8 mouse cellular contexts compared by ENCODE assay signal in genomic region chr3:116835770-116836680, GRCm38 (mm10). TPM values are rescaled to one million over a fixed set of nuclear protein-coding genes. Genes with fewer than 3 reads are reported as not detected.
DNase-seq lines count a peak whose midpoint lies in the region; ATAC-seq and TF ChIP-seq lines count a peak whose summit lies in the region.

No protein-coding gene starts in this region.

- DNase-seq in A20 (ENCODE audit: low read depth, low spot score), result peak; percentile 91
- DNase-seq in liver, adult 2 months (ENCODE audit: extremely low read depth, low read depth, low spot score), result peak; percentile 79
- peak; percentile 93 for DNase-seq in splenic B cell, adult 2 months (ENCODE audit: low read depth, low spot score)

- no peaks in the 10 kb centered on the region for H3K4me1 ChIP-seq in bone marrow macrophage, adult 2 months (ENCODE audit: control insufficient read depth, insufficient read depth, low read length)
- H3K4me1 ChIP-seq in embryonic fibroblast, embryonic 13.5 days (ENCODE audit: control insufficient read depth, insufficient read depth, low read length), result no peaks in the 10 kb centered on the region
- no peaks in the 10 kb centered on the region for H3K4me1 ChIP-seq in heart, embryonic 11.5 days (ENCODE audit: control insufficient read depth, insufficient read depth, low read length)
- H3K4me1 ChIP-seq in kidney, embryonic 16.5 days (ENCODE audit: insufficient read depth, low read length), result peaks cover 5% of the 10 kb centered on the region; the same call in 1 of the 2 replicates
- H3K4me1 ChIP-seq in liver, adult 2 months (ENCODE audit: control insufficient read depth, insufficient read depth, low read length), result no peaks in the 10 kb centered on the region

- H3ac ChIP-seq in myocyte (ENCODE audit: control insufficient read depth, insufficient read length), result no peak overlapping the region

- peak overlapping the region; percentile 71 for H3K9ac ChIP-seq in heart, embryonic 11.5 days (ENCODE audit: low read depth, low read length)
- peak overlapping the region; percentile 69 for H3K9ac ChIP-seq in kidney, embryonic 16.5 days (replicated peaks; ENCODE audit: low read length)
- peak overlapping the region; percentile 35; the same call in 1 of the 2 replicates for H3K9ac ChIP-seq in liver, adult 2 months (ENCODE audit: low read depth, low read length)

- H3K4me3 ChIP-seq in bone marrow macrophage, adult 2 months (ENCODE audit: insufficient read depth, low read length), result peak overlapping the region; percentile 33
- H3K4me3 ChIP-seq in embryonic fibroblast, embryonic 13.5 days (ENCODE audit: insufficient read depth, low read length), result peak overlapping the region; percentile 28; the same call in 1 of the 2 replicates
- H3K4me3 ChIP-seq in heart, embryonic 11.5 days (ENCODE audit: low read depth, low read length), result peak overlapping the region; percentile 40
- H3K4me3 ChIP-seq in kidney, embryonic 16.5 days (ENCODE audit: low read length), result peak overlapping the region; percentile 47
- H3K4me3 ChIP-seq in liver, adult 2 months (ENCODE audit: insufficient read depth, low read depth, low read length), result no peak overlapping the region
- no peak overlapping the region for H3K4me3 ChIP-seq in myocyte

- H3K27me3 ChIP-seq in heart, embryonic 11.5 days (ENCODE audit: control insufficient read depth, insufficient read depth, low read length), result no peaks in the 10 kb centered on the region
- H3K27me3 ChIP-seq in kidney, embryonic 16.5 days (ENCODE audit: insufficient read depth, low read length), result no peaks in the 10 kb centered on the region
- H3K27me3 ChIP-seq in liver, adult 2 months (ENCODE audit: control insufficient read depth, insufficient read depth, low read length), result no peaks in the 10 kb centered on the region
- no peaks in the 10 kb centered on the region for H3K27me3 ChIP-seq in myocyte (ENCODE audit: control insufficient read depth, insufficient read depth, insufficient read length)
- no peaks in the 10 kb centered on the region for H3K27me3 ChIP-seq in splenic B cell, adult 2 months (ENCODE audit: control insufficient read depth, insufficient read depth, low read length, poor library complexity, severe bottlenecking)

- no peaks in the 10 kb centered on the region for H3K79me2 ChIP-seq in liver, adult 2 months (ENCODE audit: control insufficient read depth, insufficient read depth, low read length)
- no peaks in the 10 kb centered on the region for H3K79me2 ChIP-seq in myocyte (ENCODE audit: control insufficient read depth, insufficient read depth)

- WGBS in heart, embryonic 11.5 days (ENCODE audit: insufficient replicate concordance), result 21% methylated on average over 21 of the region's 21 CpGs
- 23% methylated on average over 21 of the region's 21 CpGs for WGBS in kidney, embryonic 16.5 days
- 29% methylated on average over 21 of the region's 21 CpGs for WGBS in liver, adult 2 months

- TF ChIP-seq CTCF in bone marrow macrophage, adult 2 months (IDR thresholded peaks at IDR 0.05; ENCODE audit: low read depth, low read length), result peak; percentile 33; the same call in 1 of the 2 replicates
- TF ChIP-seq CTCF in embryonic fibroblast, embryonic 13.5 days (IDR thresholded peaks at IDR 0.05; ENCODE audit: borderline replicate concordance, insufficient read depth, low read length), result peak; percentile 49; the same call in 1 of the 2 replicates
- TF ChIP-seq CTCF in liver, adult 2 months (IDR thresholded peaks at IDR 0.05; ENCODE audit: low read depth, low read length), result peak; percentile 68

- no peaks in the 10 kb centered on the region for H3K36me3 ChIP-seq in heart, embryonic 11.5 days (ENCODE audit: control insufficient read depth, insufficient read depth, low read length)
- no peaks in the 10 kb centered on the region for H3K36me3 ChIP-seq in kidney, embryonic 16.5 days (ENCODE audit: insufficient read depth, low read length)
- H3K36me3 ChIP-seq in liver, adult 2 months (ENCODE audit: control insufficient read depth, insufficient read depth, low read length), result no peaks in the 10 kb centered on the region
- no peaks in the 10 kb centered on the region for H3K36me3 ChIP-seq in myocyte (ENCODE audit: control insufficient read depth, insufficient read depth)
- H3K36me3 ChIP-seq in splenic B cell, adult 2 months (ENCODE audit: control insufficient read depth, insufficient read depth, low read length, poor library complexity, severe bottlenecking), result no peaks in the 10 kb centered on the region

- H3K4me2 ChIP-seq in heart, embryonic 11.5 days, result peak overlapping the region; percentile 68
- H3K4me2 ChIP-seq in kidney, embryonic 16.5 days (replicated peaks; ENCODE audit: low read depth, low read length), result peak overlapping the region; percentile 77
- peak overlapping the region; percentile 78 for H3K4me2 ChIP-seq in myocyte (ENCODE audit: low read depth)

- ATAC-seq in heart, embryonic 11.5 days (replicated peaks; ENCODE audit: insufficient number of reproducible peaks, low FRiP score, low TSS enrichment), result peak; percentile 66
- ATAC-seq in kidney, embryonic 16.5 days (ENCODE audit: low FRiP score, low TSS enrichment), result peak; percentile 87

- TF ChIP-seq POLR2A in bone marrow macrophage, adult 2 months (IDR thresholded peaks at IDR 0.05; ENCODE audit: borderline replicate concordance, low read depth, low read length), result no peak
- TF ChIP-seq POLR2A in embryonic fibroblast, embryonic 13.5 days (IDR thresholded peaks at IDR 0.05; ENCODE audit: low read depth, low read length), result peak; percentile 37; the same call in 1 of the 2 replicates
- no peak for TF ChIP-seq POLR2A in liver, adult 2 months (IDR thresholded peaks at IDR 0.05; ENCODE audit: extremely low read depth, insufficient read depth, low read length)
- no peak for TF ChIP-seq POLR2A in myocyte (IDR thresholded peaks at IDR 0.05; ENCODE audit: insufficient read length, low read depth)

- no peaks in the 10 kb centered on the region for H3K9me3 ChIP-seq in heart, embryonic 11.5 days (replicated peaks; ENCODE audit: control insufficient read depth, low read length)
- no peaks in the 10 kb centered on the region for H3K9me3 ChIP-seq in kidney, embryonic 16.5 days (ENCODE audit: low read length)

- no peak overlapping the region for H3K27ac ChIP-seq in bone marrow macrophage, adult 2 months (ENCODE audit: insufficient read depth, low read depth, low read length)
- no peak overlapping the region for H3K27ac ChIP-seq in embryonic fibroblast, embryonic 13.5 days (ENCODE audit: insufficient read depth, low read length)
- H3K27ac ChIP-seq in heart, embryonic 11.5 days (ENCODE audit: low read depth, low read length), result no peak overlapping the region
- no peak overlapping the region for H3K27ac ChIP-seq in kidney, embryonic 16.5 days (ENCODE audit: low read length)
- H3K27ac ChIP-seq in liver, adult 2 months (replicated peaks; ENCODE audit: insufficient read depth, low read depth, low read length), result no peak overlapping the region

TF ChIP-seq in myocyte, 11 proteins besides CTCF, POLR2A, EP300 and RAD21:
- TF ChIP-seq SRF (IDR thresholded peaks at IDR 0.05; ENCODE audit: control insufficient read depth, insufficient read length, low read depth) (peak; percentile 99), POLR2AphosphoS2 (IDR thresholded peaks at IDR 0.05; ENCODE audit: insufficient read length, low read depth) (no peak)

RNA-seq across cellular contexts. Expression of gene Frrs1, which starts 23.2 kb away (rescaled TPM):
- 74.9 and 77.9 TPM in 2 replicates for polyA plus RNA-seq in bone marrow macrophage, adult 2 months (2012; ENCODE audit: insufficient read depth, insufficient read length, missing spikeins)
- polyA plus RNA-seq in embryonic fibroblast, embryonic 13.5 days (2011; ENCODE audit: insufficient read length, low read depth, missing spikeins), result 32.4 and 45.3 TPM in 2 replicates
- 26.7 and 26.8 TPM in 2 replicates for polyA plus RNA-seq in heart, embryonic 11.5 days (2014; fragmentation: Nextera tagmentation; extraction: Ambion mirVana)
- 22.4 and 28.1 TPM in 2 replicates for polyA plus RNA-seq in kidney, embryonic 16.5 days (2015; fragmentation: Nextera tagmentation; extraction: Ambion mirVana)
- total RNA-seq in liver, adult 2 months (2014; rRNA removed), result 14.4 and 22.4 TPM in 2 replicates
- 21.6 and 39.7 TPM in 2 replicates for polyA plus RNA-seq in liver, adult 2 months (2012; rRNA removed)
- polyA plus RNA-seq in myocyte (2012; fragmentation: generic; extraction: Trizol), result 12.7 TPM

RNA-seq across cellular contexts. Expression of gene Agl, which starts 28.1 kb away (rescaled TPM):
- 21.4 and 23.0 TPM in 2 replicates for polyA plus RNA-seq in bone marrow macrophage, adult 2 months (2012; ENCODE audit: insufficient read depth, insufficient read length, missing spikeins)
- 32.2 and 33.6 TPM in 2 replicates for polyA plus RNA-seq in embryonic fibroblast, embryonic 13.5 days (2011; ENCODE audit: insufficient read length, low read depth, missing spikeins)
- 49.2 and 55.8 TPM in 2 replicates for polyA plus RNA-seq in heart, embryonic 11.5 days (2014; fragmentation: Nextera tagmentation; extraction: Ambion mirVana)
- 18.1 and 20.6 TPM in 2 replicates for polyA plus RNA-seq in kidney, embryonic 16.5 days (2015; fragmentation: Nextera tagmentation; extraction: Ambion mirVana)
- 33.7 and 38.5 TPM in 2 replicates for total RNA-seq in liver, adult 2 months (2014; rRNA removed)
- 12.0 and 12.1 TPM in 2 replicates for polyA plus RNA-seq in liver, adult 2 months (2012; rRNA removed)
- polyA plus RNA-seq in myocyte (2012; fragmentation: generic; extraction: Trizol), result 35.8 TPM

Comparison
In these comparisons a context has a peak if more than half of its experiments do, and no peak if none do; other contexts are left out.
1. H3K4me3 ChIP-seq: peak in bone marrow macrophage, adult 2 months (single experiment), embryonic fibroblast, embryonic 13.5 days (single experiment), heart, embryonic 11.5 days (single experiment) and kidney, embryonic 16.5 days (single experiment); none in liver, adult 2 months (single experiment) and myocyte (single experiment).
2. Peak in every context shown above with its lines, with median percentiles within 50 percentile points of each other: DNase-seq, CTCF ChIP-seq, H3K4me2 ChIP-seq and H3K9ac ChIP-seq.